Mouse (Mus musculus) brown adipose tissue, adult 24 weeks (tissue): ENCODE data around the gene AC161166.1. TPM values are rescaled to one million over a fixed set of nuclear protein-coding genes. Genes with fewer than 3 reads are reported as not detected.
A peak's percentile ranks its signal among the peaks of the same experiment; 100 is the strongest.

ENCODE experiments used
- H3K27ac ChIP-seq: fragments of 200-500 bp; replicated peaks from 2 replicates; pipeline ENCODE4 v1.5.1; 2012; ENCODE audit warnings: low read depth, mild to moderate bottlenecking, low read length
- H3K4me1 ChIP-seq: fragments of 200-500 bp; 2 replicates; pipeline ENCODE4 v1.6.1; 2012; ENCODE audit warnings: low read length, mixed read lengths; ENCODE audit not compliant: control insufficient read depth, insufficient read depth, insufficient read length
- H3K4me3 ChIP-seq: fragments of 200-500 bp; 2 replicates; pipeline ENCODE4 v1.5.1; 2012; ENCODE audit warnings: low read depth, mild to moderate bottlenecking, low read length, moderate library complexity; ENCODE audit not compliant: insufficient read depth
- polyA plus RNA-seq: library from polyadenylated mRNA; stranded (reverse); fragments of >200 nt; gene quantifications from 2 replicates; pipeline ENCODE4 v1.2.4, GENCODE M21; 2012; ENCODE audit not compliant: missing spikeins, insufficient read depth, insufficient read length

The AC161166.1 gene
- polyA plus RNA-seq, 1 experiment = not detected

- H3K27ac ChIP-seq = peak overlapping the region; percentile 41
Measured at GRCm38 (mm10) chr7:24507726-24508114, 4.5 kb downstream of the AC161166.1 start.

GRCm38 (mm10) chr7:24506838-24507725 lies 5.2 kb downstream of the AC161166.1 start, which contains the start of gene Zfp428:
Gene Zfp428 (plus strand): TSS chr7:24507006.
- H3K4me1 ChIP-seq = peaks cover 5% of the 10 kb centered on the region; the same call in 1 of the 2 replicates
- peak within 1 kb of the TSS; percentile 89 for H3K27ac ChIP-seq
- H3K4me3 ChIP-seq = peak within 1 kb of the TSS; percentile 98

More at GRCm38 (mm10) chr7:24507726-24508114, 4.5 kb downstream of the AC161166.1 start:
- H3K4me3 ChIP-seq = peak overlapping the region; percentile 98
- peaks cover 5% of the 10 kb centered on the region; the same call in 1 of the 2 replicates for H3K4me1 ChIP-seq

GRCm38 (mm10) chr7:24506476-24506837 lies 5.8 kb downstream of the AC161166.1 start:
- H3K27ac ChIP-seq = 0 out of 2 replicates have a peak overlapping the region, but pooled peaks have one; percentile 89
- peaks cover 5% of the 10 kb centered on the region; the same call in 1 of the 2 replicates for H3K4me1 ChIP-seq
- peak overlapping the region; percentile 98 for H3K4me3 ChIP-seq

GRCm38 (mm10) chr7:24506065-24506459 lies 6.2 kb downstream of the AC161166.1 start:
- Histone ChIP-seq H3K27ac (peak overlapping the region; percentile 5; the same call in 1 of the 2 replicates), H3K4me1 (peaks cover 5% of the 10 kb centered on the region; the same call in 1 of the 2 replicates), H3K4me3 (peak overlapping the region; percentile 27; the same call in 1 of the 2 replicates)

GRCm38 (mm10) chr7:24505447-24506064 lies 6.7 kb downstream of the AC161166.1 start:
- peak overlapping the region; percentile 27; the same call in 1 of the 2 replicates for H3K4me3 ChIP-seq
- peak overlapping the region; percentile 5; the same call in 1 of the 2 replicates for H3K27ac ChIP-seq
- H3K4me1 ChIP-seq = peaks cover 5% of the 10 kb centered on the region; the same call in 1 of the 2 replicates

GRCm38 (mm10) chr7:24504868-24505267 lies 7.4 kb downstream of the AC161166.1 start:
- no peak overlapping the region for H3K4me3 ChIP-seq
- H3K4me1 ChIP-seq = peaks cover 5% of the 10 kb centered on the region; the same call in 1 of the 2 replicates
- H3K27ac ChIP-seq = no peak overlapping the region

GRCm38 (mm10) chr7:24504004-24504403 lies 8.3 kb downstream of the AC161166.1 start:
- Histone ChIP-seq H3K27ac (no peak overlapping the region), H3K4me1 (peaks cover 5% of the 10 kb centered on the region; the same call in 1 of the 2 replicates), H3K4me3 (no peak overlapping the region)

GRCm38 (mm10) chr7:24501492-24501891 lies 10.8 kb downstream of the AC161166.1 start:
- H3K4me3 ChIP-seq = no peak overlapping the region

GRCm38 (mm10) chr7:24500929-24501328 lies 11.3 kb downstream of the AC161166.1 start:
- Histone ChIP-seq H3K27ac (no peak overlapping the region), H3K4me3 (no peak overlapping the region), H3K4me1 (peaks cover 5% of the 10 kb centered on the region; the same call in 1 of the 2 replicates)

More at GRCm38 (mm10) chr7:24501492-24501891, 10.8 kb downstream of the AC161166.1 start:
- Histone ChIP-seq H3K4me1 (peaks cover 5% of the 10 kb centered on the region; the same call in 1 of the 2 replicates), H3K27ac (no peak overlapping the region)

- no peak overlapping the region for H3K27ac ChIP-seq
- no peak overlapping the region; the same call in 1 of the 2 replicates for H3K4me3 ChIP-seq
- no peaks in the 10 kb centered on the region for H3K4me1 ChIP-seq
Measured at GRCm38 (mm10) chr7:24499856-24500577, 12.2 kb downstream of the AC161166.1 start.

GRCm38 (mm10) chr7:24488303-24488702 lies 24.0 kb downstream of the AC161166.1 start:
- Histone ChIP-seq H3K4me1 (no peaks in the 10 kb centered on the region), H3K27ac (no peak overlapping the region), H3K4me3 (no peak overlapping the region)

- H3K4me1 ChIP-seq = no peaks in the 10 kb centered on the region
- no peak overlapping the region for H3K27ac ChIP-seq
- no peak overlapping the region for H3K4me3 ChIP-seq
Measured at GRCm38 (mm10) chr7:24487403-24487802, 24.9 kb downstream of the AC161166.1 start.

- H3K4me3 ChIP-seq = no peak overlapping the region
- no peaks in the 10 kb centered on the region; the same call in 1 of the 2 replicates for H3K4me1 ChIP-seq
- no peak overlapping the region for H3K27ac ChIP-seq
Measured at GRCm38 (mm10) chr7:24486654-24487130, 25.6 kb downstream of the AC161166.1 start.

GRCm38 (mm10) chr7:24485481-24485880 lies 26.8 kb downstream of the AC161166.1 start:
- Histone ChIP-seq H3K27ac (no peak overlapping the region), H3K4me3 (no peak overlapping the region), H3K4me1 (peaks cover 3% of the 10 kb centered on the region; the same call in 1 of the 2 replicates)
